Mouse (Mus musculus) right cerebral cortex, adult 18-20 months (tissue): ENCODE results near the gene Rnasek.
A peak's percentile ranks its signal among the peaks of the same experiment; 100 is the strongest.

Experiments
- DNase-seq: peaks from one replicate; pipeline ENCODE4 v3.0.0; 2022; ENCODE audit warnings: mixed read lengths

The Rnasek gene

GRCm38 (mm10) chr11:70239541-70240279 is at the start of gene Rnasek, which contains the start of gene Gm21988:
Gene Rnasek, minus strand, starts transcription at chr11:70239842.
Gene Gm21988, minus strand, starts transcription at chr11:70239830.
- DNase-seq, result peak; percentile 80

GRCm38 (mm10) chr11:70289236-70289635 is 49.6 kb upstream of the Rnasek start:
- peak; percentile 12 for DNase-seq

- no peak for DNase-seq
Measured at GRCm38 (mm10) chr11:70288102-70288501, 48.5 kb upstream of the Rnasek start.

- no peak for DNase-seq
Measured at GRCm38 (mm10) chr11:70285686-70286085, 46.0 kb upstream of the Rnasek start.

- DNase-seq, result no peak
Measured at GRCm38 (mm10) chr11:70284757-70285156, 45.1 kb upstream of the Rnasek start.

- DNase-seq, result no peak
Measured at GRCm38 (mm10) chr11:70283666-70284065, 44.0 kb upstream of the Rnasek start.

- DNase-seq, result no peak
Measured at GRCm38 (mm10) chr11:70280441-70280840, 40.8 kb upstream of the Rnasek start.

GRCm38 (mm10) chr11:70278961-70279360 is 39.3 kb upstream of the Rnasek start:
- DNase-seq, result no peak

- DNase-seq, result peak; percentile 8
Measured at GRCm38 (mm10) chr11:70271641-70272040, 32.0 kb upstream of the Rnasek start.

GRCm38 (mm10) chr11:70266405-70266804 is 26.8 kb upstream of the Rnasek start:
- no peak for DNase-seq

GRCm38 (mm10) chr11:70265819-70266218 is 26.2 kb upstream of the Rnasek start:
- DNase-seq, result no peak

GRCm38 (mm10) chr11:70265252-70265651 is 25.6 kb upstream of the Rnasek start:
- DNase-seq, result no peak

GRCm38 (mm10) chr11:70259035-70259434 is 19.4 kb upstream of the Rnasek start:
- DNase-seq, result no peak

GRCm38 (mm10) chr11:70254931-70255531 is 15.4 kb upstream of the Rnasek start, which contains the start of gene Alox12:
Gene Alox12, minus strand, starts transcription at chr11:70255353.
- DNase-seq, result no peak

- no peak for DNase-seq
Measured at GRCm38 (mm10) chr11:70254337-70254736, 14.7 kb upstream of the Rnasek start.

GRCm38 (mm10) chr11:70251853-70252252 is 12.2 kb upstream of the Rnasek start:
- no peak for DNase-seq

GRCm38 (mm10) chr11:70250150-70250549 is 10.5 kb upstream of the Rnasek start:
- no peak for DNase-seq

GRCm38 (mm10) chr11:70247136-70247845 is 7.6 kb upstream of the Rnasek start:
- no peak for DNase-seq

GRCm38 (mm10) chr11:70242591-70242990 is 2.9 kb upstream of the Rnasek start:
- no peak for DNase-seq

- no peak for DNase-seq
Measured at GRCm38 (mm10) chr11:70238591-70239440, 826 bp downstream of the Rnasek start.

GRCm38 (mm10) chr11:70237457-70238167 is 2.0 kb downstream of the Rnasek start, which contains the start of gene 0610010K14Rik:
Gene 0610010K14Rik, minus strand, starts transcription at chr11:70237914.
- DNase-seq, result peak; percentile 98

- no peak for DNase-seq
Measured at GRCm38 (mm10) chr11:70236717-70237116, 2.9 kb downstream of the Rnasek start.
